Mouse (Mus musculus): Measurements from ENCODE around the gene Id4. TPM values are rescaled to one million over a fixed set of nuclear protein-coding genes. Genes with fewer than 3 reads are reported as not detected.
A peak's percentile ranks its signal among the peaks of the same experiment; 100 is the strongest.

Gene Id4
- polyA plus RNA-seq, 1 experiment from 2014 or later: 239 TPM

DNA sequence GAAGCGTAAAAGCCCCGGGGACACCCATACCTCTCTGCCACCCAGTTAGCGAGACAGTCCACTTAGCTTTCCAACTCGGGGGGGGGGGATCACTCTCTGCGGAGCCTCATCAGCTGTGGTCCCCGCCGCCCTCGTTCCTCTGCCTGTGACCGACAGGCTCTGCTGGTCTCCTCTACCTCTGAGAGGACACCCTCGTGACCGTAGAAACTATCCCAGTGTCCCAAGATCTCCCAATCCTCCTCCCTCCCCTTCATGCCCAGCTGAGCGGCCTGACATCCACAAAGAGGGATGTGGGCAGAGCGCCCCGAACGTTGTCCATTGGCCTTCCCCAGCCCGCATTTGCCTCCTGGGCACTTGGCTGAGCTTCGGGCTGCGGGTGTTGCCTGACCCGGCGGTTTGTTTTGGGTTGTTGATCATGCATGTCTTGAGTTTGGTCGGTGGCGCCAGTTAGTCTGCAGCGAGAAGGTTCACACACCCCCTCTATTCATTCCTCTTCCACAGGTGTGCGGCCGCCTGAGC lies 1.5 kb downstream of the Id4 start:
- H3K4me1 ChIP-seq: peaks cover 23% of the 10 kb centered on the region
- under 1% methylated on average over 25 of the region's 25 CpGs for WGBS
- peak overlapping the region; percentile 99 for H3K9ac ChIP-seq
- H3K4me2 ChIP-seq: peak overlapping the region; percentile 57
- no peak for ATAC-seq (ENCODE audit: low FRiP score)
- H3K4me3 ChIP-seq (replicated peaks): peak overlapping the region; percentile 95
- H3K36me3 ChIP-seq (replicated peaks): no peaks in the 10 kb centered on the region; the same call in 1 of the 2 replicates
- H3K27ac ChIP-seq: peak overlapping the region; percentile 99
- H3K9me3 ChIP-seq: no peaks in the 10 kb centered on the region
- H3K27me3 ChIP-seq: no peaks in the 10 kb centered on the region

DNA sequence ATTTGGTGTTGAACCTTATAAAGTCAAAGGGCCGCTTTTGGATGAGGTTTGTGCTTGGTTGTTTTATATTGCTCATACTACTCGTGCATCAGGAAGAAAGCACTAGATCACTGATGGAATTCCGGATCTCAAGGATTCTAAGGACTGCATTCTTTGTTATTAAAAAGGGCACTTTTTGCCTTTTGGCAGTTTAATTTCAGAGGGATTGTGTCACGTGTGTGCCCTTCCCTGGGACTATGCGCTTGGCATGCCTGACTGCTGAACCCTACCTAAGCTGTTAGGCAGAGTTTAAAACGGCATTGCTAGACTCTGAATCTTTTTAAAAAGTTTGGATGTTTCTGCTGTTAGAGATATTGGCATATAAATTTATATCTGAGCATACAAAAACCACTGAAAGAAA lies 4.0 kb downstream of the Id4 start:
- Histone ChIP-seq H3K4me3 (replicated peaks) (peak overlapping the region; percentile 54), H3K27ac (peak overlapping the region; percentile 80), H3K4me1 (peaks cover 13% of the 10 kb centered on the region), H3K4me2 (peak overlapping the region; percentile 61), H3K9me3 (no peaks in the 10 kb centered on the region), H3K9ac (peak overlapping the region; percentile 65), H3K36me3 (replicated peaks) (no peaks in the 10 kb centered on the region; the same call in 1 of the 2 replicates), H3K27me3 (no peaks in the 10 kb centered on the region)
- 26% methylated on average over 6 of the region's 6 CpGs for WGBS
- ATAC-seq (ENCODE audit: low FRiP score): no peak

DNA sequence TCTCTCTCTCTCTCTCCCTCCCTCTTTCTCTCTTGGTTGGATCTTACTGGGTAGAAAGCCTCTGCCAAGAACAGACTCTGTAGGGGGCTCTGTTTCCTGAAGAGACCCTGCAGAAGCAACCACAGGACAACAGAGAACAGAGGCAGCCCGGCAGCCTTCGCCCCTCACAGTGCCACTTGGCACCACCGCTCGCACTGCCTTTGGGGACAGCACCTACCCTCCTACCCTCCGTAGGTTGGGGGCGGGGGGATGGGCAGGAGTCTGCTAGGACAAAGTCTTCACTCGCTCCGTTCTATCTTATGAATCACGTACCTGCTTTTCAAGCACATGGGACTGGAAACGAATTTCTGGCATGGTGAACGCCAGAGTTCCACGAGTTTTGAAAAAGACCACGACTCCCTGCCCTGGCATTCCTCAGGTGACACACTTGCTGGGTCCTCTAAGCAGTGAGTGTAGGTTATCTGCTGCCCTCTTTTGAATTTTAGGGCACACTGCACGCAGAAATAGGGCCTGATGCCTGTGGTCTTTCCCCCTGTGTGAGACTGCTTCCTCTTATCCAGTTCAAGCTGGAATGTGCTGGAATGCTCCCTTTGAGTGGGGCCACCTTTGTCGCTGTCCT lies 12.5 kb downstream of the Id4 start:
- Histone ChIP-seq H3K27me3 (no peaks in the 10 kb centered on the region), H3K4me1 (peaks cover 25% of the 10 kb centered on the region), H3K9ac (no peak overlapping the region), H3K27ac (peak overlapping the region; percentile 6; the same call in 1 of the 2 replicates), H3K4me2 (peak overlapping the region; percentile 34), H3K9me3 (no peaks in the 10 kb centered on the region), H3K4me3 (replicated peaks) (peak overlapping the region; percentile 6; the same call in 1 of the 2 replicates), H3K36me3 (replicated peaks) (no peaks in the 10 kb centered on the region)
- peak; percentile 82 for ATAC-seq (ENCODE audit: low FRiP score)
- 3% methylated on average over 15 of the region's 15 CpGs for whole genome bisulfite sequencing

DNA sequence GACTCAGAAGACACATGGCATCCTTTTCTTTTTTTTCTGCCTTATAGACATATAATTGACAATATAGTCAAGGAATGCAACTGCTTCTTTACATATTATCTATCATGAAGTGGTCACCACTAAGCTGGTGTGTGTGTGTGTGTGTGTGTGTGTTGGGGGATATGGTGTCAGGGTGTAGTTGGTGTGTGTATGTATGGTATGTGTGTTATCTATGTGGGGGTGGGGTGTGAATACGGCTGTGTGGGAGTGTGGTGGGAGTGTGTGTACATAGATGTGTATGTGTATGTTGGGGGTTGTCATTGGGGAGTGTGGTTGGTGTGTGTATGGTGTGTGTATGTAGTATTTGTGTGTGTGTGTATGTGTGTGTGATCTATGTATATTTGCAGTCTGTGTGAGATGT lies 13.1 kb downstream of the Id4 start:
- WGBS: 88% methylated on average over 1 of the region's 1 CpGs
- H3K9me3 ChIP-seq: no peaks in the 10 kb centered on the region
- no peaks in the 10 kb centered on the region for H3K27me3 ChIP-seq
- H3K4me1 ChIP-seq: peaks cover 25% of the 10 kb centered on the region
- no peak overlapping the region for H3K9ac ChIP-seq
- H3K36me3 ChIP-seq (replicated peaks): no peaks in the 10 kb centered on the region
- 0 out of 2 replicates have a peak, but pooled peaks have one; percentile 30 for ATAC-seq (ENCODE audit: low FRiP score)
- no peak overlapping the region for H3K27ac ChIP-seq
- H3K4me3 ChIP-seq (replicated peaks): no peak overlapping the region
- no peak overlapping the region for H3K4me2 ChIP-seq

DNA sequence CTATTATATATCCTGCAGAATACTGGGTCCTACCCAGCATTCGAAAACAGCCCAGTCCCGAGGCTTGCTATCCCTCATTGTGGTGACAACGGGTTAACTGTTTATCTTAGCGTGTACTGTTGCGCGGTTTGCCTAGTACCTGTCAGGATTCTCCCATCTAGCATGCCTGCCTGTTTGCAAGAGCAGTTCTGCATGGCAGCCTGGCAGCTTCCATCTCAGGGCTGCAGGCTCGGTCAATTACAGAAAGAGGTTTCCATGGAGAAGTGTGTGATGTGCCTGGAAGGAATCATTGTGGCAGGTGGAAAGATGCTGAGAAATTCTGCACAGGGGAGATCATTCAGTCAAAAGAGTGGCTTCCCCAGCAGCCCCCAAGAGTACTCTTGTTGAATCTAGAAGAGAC lies 16.0 kb downstream of the Id4 start:
- peaks cover 25% of the 10 kb centered on the region for H3K4me1 ChIP-seq
- H3K9ac ChIP-seq: no peak overlapping the region
- no peak for ATAC-seq (ENCODE audit: low FRiP score)
- no peaks in the 10 kb centered on the region for H3K27me3 ChIP-seq
- H3K9me3 ChIP-seq: no peaks in the 10 kb centered on the region
- no peaks in the 10 kb centered on the region for H3K36me3 ChIP-seq (replicated peaks)
- H3K4me2 ChIP-seq: no peak overlapping the region
- peak overlapping the region; percentile 57 for H3K27ac ChIP-seq
- H3K4me3 ChIP-seq (replicated peaks): no peak overlapping the region
- WGBS: 73% methylated on average over 7 of the region's 7 CpGs

DNA sequence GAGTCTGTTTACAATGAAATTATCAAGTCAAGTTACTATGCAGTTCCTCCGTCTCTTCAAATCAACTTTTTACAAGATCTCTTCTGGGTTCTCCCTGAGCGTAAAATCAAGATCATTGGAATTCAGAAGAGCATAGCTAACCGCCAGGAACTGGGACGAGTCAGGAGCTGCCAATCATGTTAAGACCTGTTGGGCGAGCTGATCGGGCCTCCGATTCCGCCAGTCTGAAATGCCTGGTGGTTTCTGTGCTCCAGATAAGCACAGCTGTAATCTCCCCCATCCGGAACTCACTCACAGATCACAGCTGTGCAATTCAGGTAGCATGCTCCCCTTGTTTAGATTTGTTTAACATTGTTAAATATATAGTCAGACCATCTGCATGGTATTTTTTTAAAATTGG lies 23.4 kb downstream of the Id4 start:
- H3K4me1 ChIP-seq: peaks cover 2% of the 10 kb centered on the region
- H3K4me3 ChIP-seq (replicated peaks): no peak overlapping the region
- no peaks in the 10 kb centered on the region for H3K9me3 ChIP-seq
- H3K27me3 ChIP-seq: no peaks in the 10 kb centered on the region
- WGBS: 72% methylated on average over 9 of the region's 9 CpGs
- H3K4me2 ChIP-seq: no peak overlapping the region
- H3K9ac ChIP-seq: no peak overlapping the region
- no peak overlapping the region for H3K27ac ChIP-seq
- ATAC-seq (ENCODE audit: low FRiP score): no peak
- no peaks in the 10 kb centered on the region for H3K36me3 ChIP-seq (replicated peaks)

DNA sequence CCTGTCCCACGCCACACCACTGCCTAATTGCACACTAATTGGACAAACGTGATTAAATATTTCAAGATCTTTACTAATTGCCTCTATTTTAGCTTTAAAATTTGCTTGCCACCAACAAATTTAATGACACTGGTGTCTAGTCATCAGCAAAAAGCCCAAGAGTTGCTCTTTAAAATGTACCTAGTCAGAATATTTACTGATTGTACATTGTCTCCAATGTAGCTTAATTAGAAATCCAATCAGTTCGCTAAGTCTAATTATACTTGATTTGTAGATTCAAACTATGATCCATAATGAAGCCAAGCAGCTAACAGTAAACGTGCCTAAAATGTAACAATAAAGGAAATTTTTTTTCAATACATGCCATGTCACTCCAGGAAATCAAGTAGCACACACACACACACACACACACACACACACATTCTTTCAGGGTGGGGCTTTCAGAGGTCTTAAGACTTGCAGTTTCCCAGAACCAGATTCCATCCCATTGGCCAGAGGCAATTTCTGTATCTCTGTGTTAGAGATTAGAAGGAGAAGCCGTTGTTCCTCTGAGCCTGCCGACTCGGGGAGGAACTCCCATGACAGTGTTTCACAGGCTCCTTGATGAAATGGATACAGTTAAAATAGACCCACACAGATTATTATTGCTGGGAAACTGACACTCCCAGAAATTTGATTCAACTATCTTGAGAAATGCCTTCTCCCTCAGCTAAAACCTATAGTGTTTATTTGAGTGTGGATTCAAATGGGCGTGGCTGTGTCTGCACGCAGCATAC lies 24.1 kb downstream of the Id4 start:
- no peak overlapping the region for H3K27ac ChIP-seq
- ATAC-seq (ENCODE audit: low FRiP score): no peak
- no peak overlapping the region for H3K4me3 ChIP-seq (replicated peaks)
- H3K9me3 ChIP-seq: no peaks in the 10 kb centered on the region
- H3K4me1 ChIP-seq: peaks cover 8% of the 10 kb centered on the region
- no peak overlapping the region for H3K4me2 ChIP-seq
- WGBS: 61% methylated on average over 9 of the region's 9 CpGs
- H3K9ac ChIP-seq: no peak overlapping the region
- H3K27me3 ChIP-seq: no peaks in the 10 kb centered on the region
- no peaks in the 10 kb centered on the region for H3K36me3 ChIP-seq (replicated peaks)

DNA sequence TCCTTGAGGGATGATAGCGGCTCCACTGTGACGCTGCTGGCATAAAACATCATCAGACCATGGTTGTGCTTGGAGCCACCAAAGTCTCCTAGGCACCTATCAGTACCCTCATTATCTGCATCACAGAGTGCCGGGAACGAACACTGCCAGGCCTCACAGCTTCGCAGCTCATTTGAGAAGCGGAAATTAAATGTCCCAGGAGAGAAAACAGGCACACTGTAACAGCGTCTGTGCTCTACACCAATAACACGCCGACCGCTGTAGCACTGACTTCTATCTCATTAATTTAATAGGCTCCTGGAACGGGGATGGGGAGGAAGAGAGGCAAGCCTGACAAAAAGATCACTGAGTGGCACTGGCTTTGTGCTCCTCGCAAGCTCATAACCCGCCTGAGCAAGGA lies 29.4 kb downstream of the Id4 start:
- H3K9me3 ChIP-seq: no peaks in the 10 kb centered on the region
- peak overlapping the region; percentile 10; the same call in 1 of the 2 replicates for H3K4me2 ChIP-seq
- H3K9ac ChIP-seq: no peak overlapping the region
- ATAC-seq (ENCODE audit: low FRiP score): peak; percentile 84
- no peaks in the 10 kb centered on the region for H3K36me3 ChIP-seq (replicated peaks)
- no peaks in the 10 kb centered on the region for H3K27me3 ChIP-seq
- 28% methylated on average over 13 of the region's 13 CpGs for WGBS
- peak overlapping the region; percentile 67 for H3K27ac ChIP-seq
- peaks cover 29% of the 10 kb centered on the region for H3K4me1 ChIP-seq
- no peak overlapping the region for H3K4me3 ChIP-seq (replicated peaks)

DNA sequence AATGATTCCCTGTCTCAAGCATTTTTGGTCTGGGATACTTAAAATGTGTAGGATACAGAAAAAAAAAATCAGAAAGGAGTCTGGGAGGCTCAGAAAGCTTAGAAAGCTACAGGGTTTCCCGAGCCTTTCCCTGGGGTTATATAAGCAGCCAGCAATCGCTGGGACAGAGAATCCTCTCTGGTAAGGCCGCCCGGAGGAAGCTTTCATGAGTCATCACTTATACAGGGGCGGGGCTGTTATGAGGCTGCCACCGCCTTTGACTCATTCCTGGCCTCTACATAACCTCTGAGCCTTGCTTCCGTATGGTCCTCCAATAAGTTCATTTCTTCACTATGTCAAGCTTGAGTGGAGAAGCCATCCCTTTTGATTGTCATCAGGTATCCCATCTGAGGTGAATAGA lies 53.5 kb downstream of the Id4 start:
- Histone ChIP-seq H3K36me3 (replicated peaks) (no peaks in the 10 kb centered on the region), H3K4me3 (replicated peaks) (no peak overlapping the region), H3K4me2 (no peak overlapping the region), H3K9ac (no peak overlapping the region), H3K27me3 (peaks cover 37% of the 10 kb centered on the region), H3K9me3 (no peaks in the 10 kb centered on the region), H3K27ac (no peak overlapping the region), H3K4me1 (peaks cover 19% of the 10 kb centered on the region)
- 84% methylated on average over 7 of the region's 7 CpGs for WGBS
- no peak for ATAC-seq (ENCODE audit: low FRiP score)

Measured in forebrain, embryonic 12.5 days (tissue).